Mouse (Mus musculus) liver, embryonic 12.5 days (tissue): ENCODE measurements around the gene Btaf1. TPM values are rescaled to one million over a fixed set of nuclear protein-coding genes. Genes with fewer than 3 reads are reported as not detected.

Experiments used
- ATAC-seq: fragments of 200-750 bp; cut with Nextera tagmentation; 2 replicates; pipeline ENCODE4 v1.8.0; 2017; ENCODE audit warnings: moderate number of reproducible peaks, mild to moderate bottlenecking, moderate library complexity
- H3K27ac ChIP-seq: fragments of 300-500 bp; sonication (generic); 2 replicates; pipeline ENCODE4 v1.5.1; 2016; ENCODE audit warnings: mild to moderate bottlenecking
- H3K27me3 ChIP-seq: fragments of 300-500 bp; sonication (generic); replicated peaks from 2 replicates; pipeline ENCODE4 v1.6.1; 2016; ENCODE audit warnings: mild to moderate bottlenecking, moderate library complexity
- H3K36me3 ChIP-seq: fragments of 300-500 bp; sonication (generic); 2 replicates; pipeline ENCODE4 v1.6.1; 2016; ENCODE audit warnings: mild to moderate bottlenecking, moderate library complexity
- H3K4me1 ChIP-seq: fragments of 300-500 bp; sonication (generic); 2 replicates; pipeline ENCODE4 v1.6.1; 2016
- H3K4me2 ChIP-seq: fragments of 300-500 bp; sonication (generic); 2 replicates; pipeline ENCODE4 v1.6.1; 2016; ENCODE audit warnings: mild to moderate bottlenecking, moderate library complexity
- H3K4me3 ChIP-seq: fragments of 300-500 bp; sonication (generic); 2 replicates; pipeline ENCODE4 v1.5.1; 2016; ENCODE audit warnings: mild to moderate bottlenecking, moderate library complexity
- H3K9ac ChIP-seq: fragments of 300-500 bp; sonication (generic); 2 replicates; pipeline ENCODE4 v1.6.1; 2016; ENCODE audit warnings: mild to moderate bottlenecking, moderate library complexity
- H3K9me3 ChIP-seq: fragments of 300-500 bp; sonication (generic); replicated peaks from 2 replicates; pipeline ENCODE4 v1.6.1; 2016; ENCODE audit warnings: mild to moderate bottlenecking, moderate library complexity
- WGBS: fragments of 180-500 bp; shearing (Covaris S2); methylation state at CpG from one replicate; pipeline ENCODE4 v1.1.7; 2016; ENCODE audit not compliant: insufficient replicate concordance; 5-methylcytosine and 5-hydroxymethylcytosine counted together
- polyA plus RNA-seq: library from polyadenylated mRNA; unstranded; fragments of >200 nt; fragmentation: Nextera tagmentation; extraction: Ambion mirVana; gene quantifications from 2 replicates; pipeline ENCODE4 v1.2.1, GENCODE M21; 2016

Btaf1 gene
- polyA plus RNA-seq, 1 experiment from 2014 or later, result 23.0 TPM

- no peak for ATAC-seq
- no peaks in the 10 kb centered on the region for H3K36me3 ChIP-seq
- no peaks in the 10 kb centered on the region for H3K9me3 ChIP-seq
- no peak overlapping the region for H3K27ac ChIP-seq
- 77% methylated on average over 2 of the region's 2 CpGs for WGBS
- no peak overlapping the region for H3K4me2 ChIP-seq
- no peak overlapping the region for H3K4me3 ChIP-seq
- no peaks in the 10 kb centered on the region for H3K4me1 ChIP-seq
- no peaks in the 10 kb centered on the region for H3K27me3 ChIP-seq
- no peak overlapping the region for H3K9ac ChIP-seq
Observed at GRCm38 (mm10) chr19:37032364-37032763, 106.5 kb downstream of the Btaf1 start.

GRCm38 (mm10) chr19:37040906-37041305 lies 115.0 kb downstream of the Btaf1 start:
- Histone ChIP-seq H3K36me3 (no peaks in the 10 kb centered on the region), H3K4me2 (no peak overlapping the region), H3K9ac (no peak overlapping the region), H3K9me3 (no peaks in the 10 kb centered on the region), H3K4me3 (no peak overlapping the region), H3K27me3 (no peaks in the 10 kb centered on the region), H3K4me1 (no peaks in the 10 kb centered on the region), H3K27ac (no peak overlapping the region)
- no peak for ATAC-seq

- Histone ChIP-seq H3K4me3 (no peak overlapping the region), H3K27ac (no peak overlapping the region), H3K9me3 (no peaks in the 10 kb centered on the region), H3K4me2 (no peak overlapping the region), H3K9ac (no peak overlapping the region), H3K27me3 (no peaks in the 10 kb centered on the region), H3K4me1 (no peaks in the 10 kb centered on the region), H3K36me3 (no peaks in the 10 kb centered on the region)
- no peak for ATAC-seq
- 81% methylated on average over 10 of the region's 10 CpGs for WGBS
Observed at GRCm38 (mm10) chr19:37044431-37044830, 118.6 kb downstream of the Btaf1 start.

GRCm38 (mm10) chr19:37048507-37048906 lies 122.6 kb downstream of the Btaf1 start:
- H3K9me3 ChIP-seq, result no peaks in the 10 kb centered on the region
- H3K36me3 ChIP-seq, result no peaks in the 10 kb centered on the region
- ATAC-seq, result no peak
- no peaks in the 10 kb centered on the region for H3K27me3 ChIP-seq
- no peak overlapping the region for H3K4me2 ChIP-seq
- H3K4me1 ChIP-seq, result no peaks in the 10 kb centered on the region
- no peak overlapping the region for H3K4me3 ChIP-seq
- H3K9ac ChIP-seq, result no peak overlapping the region
- no peak overlapping the region for H3K27ac ChIP-seq
- WGBS, result 76% methylated on average over 6 of the region's 6 CpGs

GRCm38 (mm10) chr19:37050643-37051345 lies 124.9 kb downstream of the Btaf1 start:
- H3K27me3 ChIP-seq, result no peaks in the 10 kb centered on the region
- H3K9me3 ChIP-seq, result no peaks in the 10 kb centered on the region
- no peak overlapping the region for H3K4me2 ChIP-seq
- ATAC-seq, result no peak
- H3K4me3 ChIP-seq, result no peak overlapping the region
- H3K36me3 ChIP-seq, result no peaks in the 10 kb centered on the region
- no peak overlapping the region for H3K9ac ChIP-seq
- H3K27ac ChIP-seq, result no peak overlapping the region
- 64% methylated on average over 4 of the region's 4 CpGs for WGBS
- H3K4me1 ChIP-seq, result no peaks in the 10 kb centered on the region

GRCm38 (mm10) chr19:37055976-37056556 lies 130.2 kb downstream of the Btaf1 start:
- Histone ChIP-seq H3K4me2 (no peak overlapping the region), H3K4me1 (peaks cover 10% of the 10 kb centered on the region; the same call in 1 of the 2 replicates), H3K4me3 (no peak overlapping the region), H3K27ac (no peak overlapping the region), H3K9ac (no peak overlapping the region), H3K9me3 (no peaks in the 10 kb centered on the region), H3K36me3 (no peaks in the 10 kb centered on the region), H3K27me3 (no peaks in the 10 kb centered on the region)
- WGBS, result 75% methylated on average over 4 of the region's 4 CpGs
- no peak for ATAC-seq

- H3K9me3 ChIP-seq, result no peaks in the 10 kb centered on the region
- WGBS, result 76% methylated on average over 8 of the region's 8 CpGs
Observed at GRCm38 (mm10) chr19:37057161-37057905, 131.5 kb downstream of the Btaf1 start.

GRCm38 (mm10) chr19:37059623-37060022 lies 133.7 kb downstream of the Btaf1 start:
- no peak for ATAC-seq
- H3K4me1 ChIP-seq, result peaks cover 10% of the 10 kb centered on the region; the same call in 1 of the 2 replicates
- no peak overlapping the region for H3K9ac ChIP-seq
- no peaks in the 10 kb centered on the region for H3K27me3 ChIP-seq
- no peak overlapping the region for H3K27ac ChIP-seq
- H3K4me3 ChIP-seq, result no peak overlapping the region
- 24% methylated on average over 2 of the region's 2 CpGs for WGBS
- H3K36me3 ChIP-seq, result no peaks in the 10 kb centered on the region
- H3K9me3 ChIP-seq, result no peaks in the 10 kb centered on the region
- H3K4me2 ChIP-seq, result no peak overlapping the region

More at GRCm38 (mm10) chr19:37057161-37057905, 131.5 kb downstream of the Btaf1 start:
- no peaks in the 10 kb centered on the region for H3K36me3 ChIP-seq
- no peak overlapping the region for H3K4me3 ChIP-seq
- no peak overlapping the region for H3K27ac ChIP-seq
- H3K4me2 ChIP-seq, result no peak overlapping the region
- H3K9ac ChIP-seq, result no peak overlapping the region
- no peaks in the 10 kb centered on the region for H3K27me3 ChIP-seq
- H3K4me1 ChIP-seq, result peaks cover 10% of the 10 kb centered on the region; the same call in 1 of the 2 replicates
- no peak for ATAC-seq

- Histone ChIP-seq H3K9me3 (no peaks in the 10 kb centered on the region), H3K36me3 (no peaks in the 10 kb centered on the region), H3K27me3 (no peaks in the 10 kb centered on the region), H3K27ac (no peak overlapping the region), H3K4me1 (peaks cover 10% of the 10 kb centered on the region; the same call in 1 of the 2 replicates), H3K4me3 (no peak overlapping the region), H3K4me2 (no peak overlapping the region), H3K9ac (no peak overlapping the region)
- ATAC-seq, result no peak
- WGBS, result 82% methylated on average over 4 of the region's 4 CpGs
Observed at GRCm38 (mm10) chr19:37060078-37060477, 134.2 kb downstream of the Btaf1 start.

Other genes with a start within 250 kb of the Btaf1 start
- gene Ppp1r3c, start 189.4 kb upstream of the Btaf1 start, polyA plus RNA-seq, result 0.89 and 1.0 TPM in 2 replicates
- gene Tnks2, start 91.8 kb upstream of the Btaf1 start, polyA plus RNA-seq, result 34.5 and 36.2 TPM in 2 replicates
- 2.5 and 2.9 TPM in 2 replicates for gene Fgfbp3, start 6.5 kb upstream of the Btaf1 start, polyA plus RNA-seq